Mouse (Mus musculus): ENCODE measurements around the gene Aldh9a1.

- TF ChIP-seq POLR2A (IDR thresholded peaks at IDR 0.05; ENCODE audit: low read depth, low read length), result no peak
- no peak for TF ChIP-seq CTCF (conservative IDR thresholded peaks at IDR 0.05; ENCODE audit: insufficient read depth, insufficient read length, low read depth, low read length)
Observed at GRCm38 (mm10) chr1:167411991-167412715, 62.4 kb downstream of the Aldh9a1 start.

Data from kidney, adult 2 months (tissue).